Mouse (Mus musculus): Measurements from ENCODE around the gene Itsn2. TPM values are rescaled to one million over a fixed set of nuclear protein-coding genes. Genes with fewer than 3 reads are reported as not detected.

The Itsn2 gene
- polyA plus RNA-seq, 1 experiment from 2014 or later: 29.7 TPM

DNA sequence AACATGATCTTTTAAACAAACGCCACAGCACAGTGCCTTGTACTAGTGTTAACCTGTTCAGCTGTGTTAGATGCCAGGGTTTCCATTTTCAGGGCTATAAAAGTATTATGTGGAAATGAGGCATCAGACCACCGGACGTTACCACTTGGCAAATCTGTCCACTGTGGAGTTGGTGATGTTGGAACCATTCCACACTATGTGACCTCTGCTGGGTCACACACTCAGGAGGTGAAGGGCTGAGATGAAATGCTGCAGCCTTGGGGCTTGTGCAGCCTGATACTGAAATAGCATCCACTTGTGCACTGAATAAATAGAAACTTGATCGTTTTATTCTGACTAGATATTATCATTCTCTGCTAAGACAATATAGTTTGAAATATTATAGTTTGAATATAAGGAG is 120.9 kb downstream of the Itsn2 start:
- Histone ChIP-seq H3K27ac (no peak overlapping the region), H3K4me1 (no peaks in the 10 kb centered on the region), H3K27me3 (no peaks in the 10 kb centered on the region), H3K4me3 (no peak overlapping the region), H3K4me2 (replicated peaks) (no peak overlapping the region), H3K9me3 (no peaks in the 10 kb centered on the region), H3K9ac (no peak overlapping the region), H3K36me3 (peaks cover 19% of the 10 kb centered on the region)
- no peak for ATAC-seq (ENCODE audit: insufficient number of reproducible peaks, insufficient read depth, low FRiP score, low TSS enrichment)
- 68% methylated on average over 4 of the region's 4 CpGs for whole genome bisulfite sequencing

GRCm38 (mm10) chr12:4715606-4716005 is 123.2 kb downstream of the Itsn2 start:
- no peak overlapping the region for H3K4me3 ChIP-seq
- H3K36me3 ChIP-seq: peaks cover 9% of the 10 kb centered on the region; the same call in 1 of the 2 replicates
- H3K4me2 ChIP-seq (replicated peaks): no peak overlapping the region
- no peak overlapping the region for H3K9ac ChIP-seq
- no peaks in the 10 kb centered on the region for H3K4me1 ChIP-seq
- H3K27me3 ChIP-seq: no peaks in the 10 kb centered on the region
- H3K27ac ChIP-seq: no peak overlapping the region
- 81% methylated on average over 10 of the region's 10 CpGs for WGBS
- no peaks in the 10 kb centered on the region for H3K9me3 ChIP-seq
- no peak for ATAC-seq (ENCODE audit: insufficient number of reproducible peaks, insufficient read depth, low FRiP score, low TSS enrichment)

- 0 out of 2 replicates have a peak, but pooled peaks cover 3% of the 10 kb centered on the region for H3K36me3 ChIP-seq
- 10% methylated on average over 7 of the region's 7 CpGs for WGBS
- H3K4me1 ChIP-seq: no peaks in the 10 kb centered on the region
- no peaks in the 10 kb centered on the region for H3K9me3 ChIP-seq
- H3K4me2 ChIP-seq (replicated peaks): 0 out of 2 replicates have a peak overlapping the region, but pooled peaks have one; percentile 11
- ATAC-seq (ENCODE audit: insufficient number of reproducible peaks, insufficient read depth, low FRiP score, low TSS enrichment): 0 out of 2 replicates have a peak, but pooled peaks have one; percentile 72
- H3K4me3 ChIP-seq: no peak overlapping the region
- H3K9ac ChIP-seq: no peak overlapping the region
- no peaks in the 10 kb centered on the region for H3K27me3 ChIP-seq
- no peak overlapping the region for H3K27ac ChIP-seq
Measured at GRCm38 (mm10) chr12:4717417-4717816, 125.0 kb downstream of the Itsn2 start.

- Histone ChIP-seq H3K4me3 (no peak overlapping the region), H3K4me2 (replicated peaks) (no peak overlapping the region), H3K27ac (no peak overlapping the region), H3K9me3 (no peaks in the 10 kb centered on the region), H3K4me1 (no peaks in the 10 kb centered on the region), H3K9ac (no peak overlapping the region), H3K36me3 (no peaks in the 10 kb centered on the region), H3K27me3 (no peaks in the 10 kb centered on the region)
- no peak for ATAC-seq (ENCODE audit: insufficient number of reproducible peaks, insufficient read depth, low FRiP score, low TSS enrichment)
- 76% methylated on average over 13 of the region's 13 CpGs for WGBS
Measured at GRCm38 (mm10) chr12:4719066-4719761, 126.8 kb downstream of the Itsn2 start.

DNA sequence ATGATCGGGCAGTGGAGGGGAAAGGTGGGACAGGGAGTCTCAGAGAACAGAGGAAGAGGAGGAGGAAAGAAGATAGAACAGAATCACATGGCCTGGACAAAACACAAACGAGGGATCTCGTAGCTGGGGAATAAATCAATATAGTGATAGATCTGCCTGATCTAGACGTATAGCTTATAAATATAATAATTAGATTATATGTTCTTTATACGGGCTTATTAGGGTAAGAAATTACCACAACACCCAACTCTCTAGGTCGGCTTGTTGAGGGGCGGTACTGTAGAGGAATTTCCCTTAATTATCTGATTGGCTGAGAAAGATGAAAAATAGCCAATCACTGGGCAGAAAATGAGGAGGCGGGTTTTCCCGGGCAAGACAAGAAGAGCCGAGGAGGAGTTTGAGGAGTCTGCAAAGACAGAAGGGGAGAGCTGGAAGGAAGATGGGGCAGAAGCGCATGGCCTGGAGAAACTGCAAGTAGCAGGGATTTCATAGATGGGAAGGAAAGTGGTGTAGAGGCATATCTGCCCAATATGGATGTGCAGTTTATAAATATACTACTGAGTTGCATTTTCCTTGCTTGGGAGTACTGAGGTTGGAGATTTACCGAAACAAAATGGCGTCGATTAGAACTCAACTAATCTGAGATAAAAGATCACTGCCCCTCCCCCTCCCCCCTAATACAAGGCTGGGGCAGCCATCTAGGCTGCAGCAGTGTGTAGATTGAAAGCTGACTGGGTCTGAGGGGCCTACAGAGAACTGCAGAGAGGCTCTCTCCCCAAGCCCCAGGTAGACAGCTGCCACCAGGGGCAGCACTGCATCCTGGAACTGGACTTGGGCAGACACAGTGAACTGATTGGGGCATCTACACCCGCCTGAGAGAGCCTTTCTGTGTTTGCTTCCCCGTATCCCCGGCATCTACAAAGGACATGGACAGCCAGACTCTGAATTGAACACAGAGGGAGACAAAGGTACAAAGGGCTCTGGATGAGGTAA is 127.6 kb downstream of the Itsn2 start:
- no peaks in the 10 kb centered on the region for H3K4me1 ChIP-seq
- no peak overlapping the region for H3K27ac ChIP-seq
- no peak overlapping the region for H3K4me2 ChIP-seq (replicated peaks)
- H3K9me3 ChIP-seq: no peaks in the 10 kb centered on the region
- no peaks in the 10 kb centered on the region for H3K36me3 ChIP-seq
- WGBS: 71% methylated on average over 17 of the region's 17 CpGs
- H3K9ac ChIP-seq: no peak overlapping the region
- no peak overlapping the region for H3K4me3 ChIP-seq
- H3K27me3 ChIP-seq: no peaks in the 10 kb centered on the region
- no peak for ATAC-seq (ENCODE audit: insufficient number of reproducible peaks, insufficient read depth, low FRiP score, low TSS enrichment)

- ATAC-seq (ENCODE audit: insufficient number of reproducible peaks, insufficient read depth, low FRiP score, low TSS enrichment): no peak
- H3K27me3 ChIP-seq: no peaks in the 10 kb centered on the region
- no peak overlapping the region for H3K4me2 ChIP-seq (replicated peaks)
- no peak overlapping the region for H3K9ac ChIP-seq
- no peaks in the 10 kb centered on the region for H3K36me3 ChIP-seq
- H3K9me3 ChIP-seq: no peaks in the 10 kb centered on the region
- no peak overlapping the region for H3K27ac ChIP-seq
- 86% methylated on average over 3 of the region's 3 CpGs for WGBS
- no peaks in the 10 kb centered on the region for H3K4me1 ChIP-seq
- no peak overlapping the region for H3K4me3 ChIP-seq
Measured at GRCm38 (mm10) chr12:4729165-4729564, 136.7 kb downstream of the Itsn2 start.

GRCm38 (mm10) chr12:4731629-4732028 is 139.2 kb downstream of the Itsn2 start:
- Histone ChIP-seq H3K4me1 (no peaks in the 10 kb centered on the region), H3K9me3 (no peaks in the 10 kb centered on the region), H3K36me3 (no peaks in the 10 kb centered on the region), H3K27ac (no peak overlapping the region), H3K9ac (no peak overlapping the region), H3K4me3 (no peak overlapping the region), H3K4me2 (replicated peaks) (no peak overlapping the region), H3K27me3 (no peaks in the 10 kb centered on the region)
- WGBS: 70% methylated on average over 4 of the region's 4 CpGs
- no peak for ATAC-seq (ENCODE audit: insufficient number of reproducible peaks, insufficient read depth, low FRiP score, low TSS enrichment)

DNA sequence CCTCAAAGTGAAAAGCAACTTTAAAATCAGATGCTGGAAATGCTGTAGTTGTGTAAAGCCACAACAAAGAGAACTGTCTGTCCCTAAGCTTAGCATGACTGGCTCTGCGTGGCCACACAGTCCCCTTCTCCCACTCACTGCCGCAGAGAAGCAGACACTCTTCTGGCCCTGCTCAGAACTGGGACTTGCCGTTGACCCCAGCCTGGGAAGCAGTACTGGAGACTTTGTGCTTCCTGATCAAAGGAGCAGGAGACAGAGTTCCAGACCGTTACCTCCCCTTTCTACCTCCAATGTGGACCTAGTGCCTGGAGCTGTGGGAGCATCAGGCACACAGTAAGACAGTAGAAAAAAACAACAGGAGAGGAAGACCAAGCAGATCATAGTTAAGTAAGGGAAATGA is 139.9 kb downstream of the Itsn2 start:
- ATAC-seq (ENCODE audit: insufficient number of reproducible peaks, insufficient read depth, low FRiP score, low TSS enrichment): no peak
- Histone ChIP-seq H3K27ac (no peak overlapping the region), H3K4me3 (no peak overlapping the region), H3K4me1 (no peaks in the 10 kb centered on the region), H3K4me2 (replicated peaks) (no peak overlapping the region), H3K9me3 (no peaks in the 10 kb centered on the region), H3K27me3 (no peaks in the 10 kb centered on the region), H3K9ac (no peak overlapping the region), H3K36me3 (no peaks in the 10 kb centered on the region)
- WGBS: 61% methylated on average over 4 of the region's 4 CpGs

- no peaks in the 10 kb centered on the region for H3K36me3 ChIP-seq
- H3K27ac ChIP-seq: no peak within 1 kb of the TSS
- 84% methylated on average over 18 of the region's 18 CpGs for WGBS
- no peak within 1 kb of the TSS for H3K9ac ChIP-seq
- no peak for ATAC-seq (ENCODE audit: insufficient number of reproducible peaks, insufficient read depth, low FRiP score, low TSS enrichment)
- H3K4me3 ChIP-seq: no peak within 1 kb of the TSS
- no peak within 1 kb of the TSS for H3K4me2 ChIP-seq (replicated peaks)
- H3K27me3 ChIP-seq: no peaks in the 10 kb centered on the region
- H3K9me3 ChIP-seq: no peaks in the 10 kb centered on the region
- H3K4me1 ChIP-seq: no peaks in the 10 kb centered on the region
Measured at GRCm38 (mm10) chr12:4738031-4738576, 145.7 kb downstream of the Itsn2 start, which contains the start of gene Fam228a. Gene Fam228a, minus strand, starts transcription at chr12:4738430.

DNA sequence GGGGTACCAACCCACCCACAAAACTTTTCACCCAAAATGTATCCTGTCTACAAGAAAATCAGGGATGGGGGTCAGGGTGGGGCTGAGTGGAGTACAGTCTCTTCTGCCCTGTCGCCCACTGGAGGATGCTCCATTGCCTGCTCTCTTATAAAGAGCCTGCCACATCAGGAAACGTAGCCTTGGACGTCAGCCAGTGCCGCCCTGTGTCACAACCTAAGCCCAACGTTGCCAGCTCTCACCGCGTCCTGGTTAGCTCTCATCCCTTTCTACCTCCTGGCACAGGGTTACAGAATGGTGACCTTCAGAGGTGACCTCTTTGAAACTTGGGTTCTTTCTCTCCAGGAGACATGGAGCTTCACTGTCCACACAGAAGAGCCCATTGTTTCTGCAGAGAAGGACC is 148.4 kb downstream of the Itsn2 start:
- Histone ChIP-seq H3K4me1 (no peaks in the 10 kb centered on the region), H3K27ac (no peak overlapping the region), H3K27me3 (no peaks in the 10 kb centered on the region), H3K9me3 (no peaks in the 10 kb centered on the region), H3K4me2 (replicated peaks) (no peak overlapping the region), H3K4me3 (no peak overlapping the region), H3K36me3 (no peaks in the 10 kb centered on the region), H3K9ac (no peak overlapping the region)
- ATAC-seq (ENCODE audit: insufficient number of reproducible peaks, insufficient read depth, low FRiP score, low TSS enrichment): no peak
- WGBS: 64% methylated on average over 7 of the region's 7 CpGs

GRCm38 (mm10) chr12:4742183-4742582 is 149.7 kb downstream of the Itsn2 start:
- Histone ChIP-seq H3K27ac (no peak overlapping the region), H3K4me3 (no peak overlapping the region), H3K27me3 (no peaks in the 10 kb centered on the region), H3K4me1 (no peaks in the 10 kb centered on the region), H3K9ac (no peak overlapping the region), H3K36me3 (no peaks in the 10 kb centered on the region), H3K4me2 (replicated peaks) (no peak overlapping the region), H3K9me3 (no peaks in the 10 kb centered on the region)
- no peak for ATAC-seq (ENCODE audit: insufficient number of reproducible peaks, insufficient read depth, low FRiP score, low TSS enrichment)
- WGBS: 86% methylated on average over 3 of the region's 3 CpGs
